Mouse (Mus musculus) embryonic facial prominence, embryonic 14.5 days (tissue): Measurements from ENCODE around the gene Raly. TPM values are rescaled to one million over a fixed set of nuclear protein-coding genes. Genes with fewer than 3 reads are reported as not detected.

Source experiments
- ATAC-seq: fragments of 200-750 bp; cut with Nextera tagmentation; 2 replicates; pipeline ENCODE4 v1.8.0; 2017; ENCODE audit warnings: low read depth, moderate number of reproducible peaks, moderate TSS enrichment
- DNase-seq: peaks from one replicate; pipeline ENCODE4 v3.0.0-alpha.2; 2015; ENCODE audit warnings: low spot score
- H3K27ac ChIP-seq: fragments of 300-500 bp; sonication (generic); replicated peaks from 2 replicates; pipeline ENCODE4 v1.5.1; 2014; ENCODE audit warnings: low read depth, mild to moderate bottlenecking, low read length, moderate library complexity
- H3K27me3 ChIP-seq: fragments of 300-500 bp; sonication (generic); replicated peaks from 2 replicates; pipeline ENCODE4 v1.6.1; 2014; ENCODE audit warnings: low read length; ENCODE audit not compliant: control insufficient read depth, insufficient read depth
- H3K36me3 ChIP-seq: fragments of 300-500 bp; sonication (generic); 2 replicates; pipeline ENCODE4 v1.6.1; 2014; ENCODE audit warnings: low read length, mixed read lengths; ENCODE audit not compliant: control insufficient read depth, insufficient read depth
- H3K4me1 ChIP-seq: fragments of 300-500 bp; sonication (generic); 2 replicates; pipeline ENCODE4 v1.6.1; 2014; ENCODE audit warnings: antibody characterized with exemption, low read length; ENCODE audit not compliant: control insufficient read depth, insufficient read depth
- H3K4me2 ChIP-seq: fragments of 300-500 bp; sonication (generic); 2 replicates; pipeline ENCODE4 v1.6.1; 2014; ENCODE audit warnings: low read depth, mild to moderate bottlenecking, low read length, moderate library complexity, mixed read lengths
- H3K4me3 ChIP-seq: fragments of 300-500 bp; sonication (generic); 2 replicates; pipeline ENCODE4 v1.5.1; 2014; ENCODE audit warnings: low read depth, mild to moderate bottlenecking, low read length
- H3K9ac ChIP-seq: fragments of 300-500 bp; sonication (generic); 2 replicates; pipeline ENCODE4 v1.6.1; 2014; ENCODE audit warnings: low read depth, mild to moderate bottlenecking, low read length, moderate library complexity, mixed read lengths
- H3K9me3 ChIP-seq: fragments of 300-500 bp; sonication (generic); 2 replicates; pipeline ENCODE4 v1.6.1; 2016; ENCODE audit warnings: low read length; ENCODE audit not compliant: control insufficient read depth
- WGBS: fragments of 180-500 bp; shearing (Covaris S2); extraction: QIAGEN DNeasy Blood & Tissue Kit; methylation state at CpG from one replicate; pipeline ENCODE4 v1.1.7; 2014; 5-methylcytosine and 5-hydroxymethylcytosine counted together
- polyA plus RNA-seq: library from polyadenylated mRNA; unstranded; fragments of >200 nt; fragmentation: Nextera tagmentation; extraction: Ambion mirVana; gene quantifications from 2 replicates; pipeline ENCODE4 v1.2.1, GENCODE M21; 2014

The Raly gene
- polyA plus RNA-seq, 1 experiment from 2014 or later = 54.5 TPM

DNA sequence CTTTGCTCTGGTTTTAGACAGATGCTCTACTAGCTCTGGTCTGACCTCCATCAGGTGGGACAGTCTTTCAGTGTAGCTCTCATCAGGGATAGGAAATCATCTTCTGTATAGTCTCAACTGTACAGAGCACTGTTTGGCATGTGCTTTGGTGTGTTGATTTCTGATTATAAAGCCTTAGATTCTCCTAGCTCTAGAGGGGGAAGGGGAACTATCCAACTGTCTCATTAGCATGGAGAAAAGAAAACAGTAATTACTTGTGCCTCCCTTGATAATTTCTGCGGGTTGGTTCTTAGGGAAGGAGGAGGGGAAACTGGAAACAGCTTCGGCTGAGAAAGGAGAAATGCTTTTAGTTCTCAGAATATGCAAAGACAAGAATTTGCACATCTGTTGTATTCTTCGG, 26.2 kb downstream of the Raly start:
- H3K9ac ChIP-seq = no peak overlapping the region
- H3K4me1 ChIP-seq = peaks cover 14% of the 10 kb centered on the region
- WGBS = 21% methylated on average over 3 of the region's 3 CpGs
- no peaks in the 10 kb centered on the region for H3K9me3 ChIP-seq
- no peak overlapping the region for H3K4me3 ChIP-seq
- ATAC-seq = peak; percentile 41; the same call in 1 of the 2 replicates
- no peak overlapping the region for H3K4me2 ChIP-seq
- H3K27ac ChIP-seq = no peak overlapping the region
- H3K27me3 ChIP-seq = no peaks in the 10 kb centered on the region
- DNase-seq = peak; percentile 31
- H3K36me3 ChIP-seq = no peaks in the 10 kb centered on the region

DNA sequence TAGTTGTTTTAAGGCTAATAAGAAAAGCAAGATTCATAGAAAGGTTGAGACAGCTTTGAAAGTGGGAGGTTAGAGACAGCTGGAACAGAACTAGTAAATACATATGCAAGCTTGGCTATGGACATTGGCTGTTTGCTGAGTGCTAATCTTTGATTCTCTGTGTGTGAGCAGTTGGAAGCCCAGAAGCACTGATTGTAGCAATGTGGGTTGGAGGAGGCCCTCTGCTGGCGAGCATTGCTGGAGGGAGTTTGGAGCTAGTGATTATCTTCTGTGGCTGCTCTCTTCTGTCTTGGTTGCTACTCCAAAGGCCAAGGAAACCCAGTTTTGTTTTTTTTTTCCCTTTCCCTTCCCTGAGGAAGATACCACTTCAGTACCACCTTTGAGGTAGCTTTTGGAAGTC, 26.9 kb downstream of the Raly start:
- H3K4me2 ChIP-seq = no peak overlapping the region
- H3K27ac ChIP-seq = no peak overlapping the region
- no peak for ATAC-seq

DNA sequence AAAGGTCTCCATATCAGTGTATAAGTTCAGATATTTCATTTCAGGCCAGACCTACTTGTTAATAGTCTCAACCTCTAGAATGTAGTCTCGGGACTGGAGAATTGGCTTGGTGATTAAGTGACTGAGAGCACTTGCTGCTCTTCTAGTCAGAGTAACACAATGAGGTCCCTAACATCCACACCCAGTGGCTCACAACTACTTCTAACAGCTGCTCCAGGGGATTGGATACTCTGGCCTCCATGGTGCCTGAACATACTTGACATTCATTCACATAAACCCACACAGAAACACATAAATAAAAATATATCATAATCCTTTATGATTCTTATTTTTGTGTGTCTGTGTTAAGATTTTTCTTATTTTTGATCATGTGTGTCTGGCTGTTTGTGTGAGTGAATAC, 27.7 kb downstream of the Raly start:
- H3K9me3 ChIP-seq = no peaks in the 10 kb centered on the region
- H3K27ac ChIP-seq = no peak overlapping the region
- H3K4me2 ChIP-seq = no peak overlapping the region
- H3K4me1 ChIP-seq = peaks cover 14% of the 10 kb centered on the region
- H3K4me3 ChIP-seq = no peak overlapping the region
- peaks cover 7% of the 10 kb centered on the region; the same call in 1 of the 2 replicates for H3K36me3 ChIP-seq
- WGBS = 50% methylated on average over 1 of the region's 1 CpGs
- no peaks in the 10 kb centered on the region for H3K27me3 ChIP-seq
- DNase-seq = no peak
- ATAC-seq = no peak
- H3K9ac ChIP-seq = no peak overlapping the region

More for the DNA sequence above, 26.9 kb downstream of the Raly start:
- no peaks in the 10 kb centered on the region for H3K9me3 ChIP-seq
- peaks cover 7% of the 10 kb centered on the region; the same call in 1 of the 2 replicates for H3K36me3 ChIP-seq
- peaks cover 14% of the 10 kb centered on the region for H3K4me1 ChIP-seq
- WGBS = 40% methylated on average over 1 of the region's 1 CpGs
- DNase-seq = peak; percentile 48
- no peaks in the 10 kb centered on the region for H3K27me3 ChIP-seq
- no peak overlapping the region for H3K9ac ChIP-seq
- no peak overlapping the region for H3K4me3 ChIP-seq

DNA sequence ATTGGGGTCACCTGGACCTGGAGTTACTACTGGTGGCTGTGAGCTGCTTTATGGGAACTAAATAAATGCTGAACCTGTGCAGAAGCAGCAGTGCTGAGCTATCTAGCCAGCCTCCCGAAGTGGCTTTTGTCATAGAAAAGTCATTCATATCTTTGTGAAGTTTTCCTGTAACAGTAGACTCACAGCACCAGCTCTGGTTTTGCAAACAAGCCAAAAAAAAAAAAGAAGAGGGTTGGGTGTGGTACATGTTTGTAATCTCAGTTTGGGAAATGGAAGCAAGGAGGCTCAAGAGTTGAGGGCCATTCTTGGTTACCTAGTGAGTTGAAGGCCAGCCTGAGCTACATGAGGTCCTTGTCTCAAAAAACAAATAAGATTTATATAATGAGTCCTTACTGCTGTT, 29.4 kb downstream of the Raly start:
- Histone ChIP-seq H3K4me2 (no peak overlapping the region), H3K27ac (no peak overlapping the region), H3K4me3 (no peak overlapping the region), H3K4me1 (peaks cover 14% of the 10 kb centered on the region), H3K27me3 (no peaks in the 10 kb centered on the region), H3K9me3 (no peaks in the 10 kb centered on the region), H3K9ac (no peak overlapping the region), H3K36me3 (peaks cover 7% of the 10 kb centered on the region; the same call in 1 of the 2 replicates)
- 95% methylated on average over 1 of the region's 1 CpGs for WGBS
- DNase-seq = no peak
- ATAC-seq = no peak

DNA sequence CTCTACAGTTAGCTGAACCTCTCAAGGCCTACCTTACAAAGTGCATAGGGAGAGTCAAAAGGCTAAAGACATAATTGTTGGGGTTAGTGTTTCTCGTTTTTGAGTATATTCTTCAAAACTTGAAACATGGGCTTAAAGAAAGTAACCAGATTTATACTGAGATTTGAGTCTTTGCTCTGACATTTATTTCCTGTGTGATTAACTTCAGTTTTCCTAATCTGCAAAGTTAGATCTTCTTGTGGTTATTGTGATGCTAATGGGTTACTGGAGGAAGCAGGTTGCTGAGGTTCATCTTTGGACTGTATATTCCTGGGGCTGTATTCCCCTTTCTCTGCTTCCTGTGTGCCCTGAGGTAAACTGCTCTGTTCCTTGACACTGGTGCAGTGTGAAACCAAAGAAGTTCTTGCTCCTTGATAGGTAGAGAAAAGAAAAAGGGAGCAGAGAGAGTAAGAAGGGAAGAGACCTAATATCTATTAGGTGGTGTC, 35.2 kb downstream of the Raly start:
- no peaks in the 10 kb centered on the region; the same call in 1 of the 2 replicates for H3K4me1 ChIP-seq
- H3K27ac ChIP-seq = no peak overlapping the region
- H3K27me3 ChIP-seq = no peaks in the 10 kb centered on the region
- WGBS = 71% methylated on average over 1 of the region's 1 CpGs
- H3K4me2 ChIP-seq = no peak overlapping the region
- no peaks in the 10 kb centered on the region for H3K9me3 ChIP-seq
- H3K4me3 ChIP-seq = no peak overlapping the region
- DNase-seq = no peak
- no peak overlapping the region for H3K9ac ChIP-seq
- H3K36me3 ChIP-seq = peaks cover 7% of the 10 kb centered on the region; the same call in 1 of the 2 replicates
- no peak for ATAC-seq

DNA sequence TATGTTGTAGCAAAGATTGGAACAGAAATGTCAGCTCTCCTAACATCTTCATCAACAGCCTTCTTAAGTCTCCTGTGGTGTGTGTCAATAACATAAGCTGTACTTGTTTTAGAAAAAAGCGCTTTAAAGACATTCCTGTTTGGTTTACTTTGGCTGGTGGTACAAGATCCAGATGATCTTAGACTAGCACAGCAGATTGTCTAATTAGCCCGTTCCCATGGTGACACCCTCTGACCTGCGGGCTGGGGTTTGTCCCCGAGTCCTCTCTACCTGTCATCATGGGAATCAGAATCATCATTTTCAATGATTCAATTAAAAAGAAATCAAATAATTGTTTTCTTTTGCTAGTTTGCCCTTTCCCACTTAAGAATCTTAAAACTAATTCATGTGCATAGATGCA, 36.6 kb downstream of the Raly start:
- ATAC-seq = no peak
- 67% methylated on average over 4 of the region's 4 CpGs for WGBS
- peaks cover 3% of the 10 kb centered on the region; the same call in 1 of the 2 replicates for H3K36me3 ChIP-seq
- no peaks in the 10 kb centered on the region; the same call in 1 of the 2 replicates for H3K4me1 ChIP-seq
- H3K9me3 ChIP-seq = no peaks in the 10 kb centered on the region
- no peak for DNase-seq
- H3K4me2 ChIP-seq = no peak overlapping the region
- no peak overlapping the region for H3K4me3 ChIP-seq
- no peak overlapping the region for H3K9ac ChIP-seq
- no peaks in the 10 kb centered on the region for H3K27me3 ChIP-seq
- H3K27ac ChIP-seq = no peak overlapping the region

DNA sequence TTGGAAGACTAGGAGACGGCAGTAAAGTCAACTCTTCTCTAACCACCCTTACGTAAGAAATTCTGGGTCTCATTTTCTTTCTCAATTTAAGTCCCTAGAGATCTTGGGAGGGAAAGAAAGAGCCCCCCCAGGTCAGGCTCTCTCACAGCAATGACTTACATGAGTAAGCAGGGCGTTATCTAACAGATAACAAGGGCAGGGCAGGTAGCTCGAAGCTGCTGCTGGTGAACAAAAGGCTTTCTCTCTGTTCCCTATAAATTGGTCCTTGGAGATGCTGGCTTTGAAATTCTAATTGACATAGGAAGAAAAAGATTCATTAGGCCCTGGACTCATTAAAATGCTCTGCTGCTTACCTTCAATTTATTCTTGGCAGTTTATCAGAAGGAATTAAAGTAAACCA, 41.6 kb downstream of the Raly start:
- Histone ChIP-seq H3K9me3 (no peaks in the 10 kb centered on the region), H3K4me2 (no peak overlapping the region), H3K27ac (no peak overlapping the region), H3K9ac (no peak overlapping the region), H3K4me3 (no peak overlapping the region), H3K4me1 (no peaks in the 10 kb centered on the region; the same call in 1 of the 2 replicates), H3K36me3 (peaks cover 9% of the 10 kb centered on the region; the same call in 1 of the 2 replicates), H3K27me3 (no peaks in the 10 kb centered on the region)
- 78% methylated on average over 4 of the region's 4 CpGs for WGBS
- DNase-seq (peak; percentile 27), ATAC-seq (no peak)

DNA sequence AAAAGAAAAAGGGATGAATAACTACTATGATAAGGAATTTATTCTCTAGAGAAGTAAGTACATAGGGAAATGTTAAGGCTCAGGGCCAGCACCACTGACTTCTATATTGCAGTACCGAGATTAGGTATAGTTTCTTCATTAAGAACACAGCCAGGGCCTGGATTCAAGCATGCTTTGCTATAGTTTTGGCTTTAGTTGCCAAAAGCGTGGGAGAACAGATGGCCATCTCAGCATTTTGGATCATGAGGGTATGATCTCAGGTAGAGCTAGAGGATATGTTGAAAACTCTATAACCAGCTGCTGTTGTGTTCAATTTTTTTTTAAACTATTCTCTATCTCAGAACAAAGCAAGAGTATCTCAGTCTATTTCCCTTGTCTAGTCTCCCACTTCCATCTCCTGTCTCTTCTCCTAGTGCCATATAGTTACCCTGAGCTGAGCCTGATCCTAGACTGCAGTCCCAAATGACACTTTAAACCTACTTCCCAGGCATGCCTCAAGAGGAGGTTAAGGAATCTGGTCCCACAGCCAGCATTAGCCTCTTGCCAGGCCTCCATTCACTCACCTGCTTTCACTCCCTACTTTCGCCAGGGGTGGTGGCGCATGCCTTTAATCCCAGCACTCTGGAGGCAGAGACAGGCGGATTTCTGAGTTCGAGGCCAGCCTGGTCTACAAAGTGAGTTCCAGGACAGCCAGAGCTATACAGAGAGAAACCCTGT, 43.4 kb downstream of the Raly start:
- DNase-seq (no peak), ATAC-seq (no peak)
- 87% methylated on average over 6 of the region's 6 CpGs for WGBS
- Histone ChIP-seq H3K27ac (0 out of 2 replicates have a peak overlapping the region, but pooled peaks have one; percentile 6), H3K4me2 (no peak overlapping the region), H3K27me3 (no peaks in the 10 kb centered on the region), H3K9me3 (0 out of 2 replicates have a peak, but pooled peaks cover 9% of the 10 kb centered on the region), H3K4me1 (no peaks in the 10 kb centered on the region; the same call in 1 of the 2 replicates), H3K36me3 (peaks cover 12% of the 10 kb centered on the region; the same call in 1 of the 2 replicates), H3K9ac (no peak overlapping the region), H3K4me3 (no peak overlapping the region)
